Mouse (Mus musculus): ENCODE data around the gene C2cd4c.

Gene C2cd4c

GRCm38 (mm10) chr10:79613578-79614304 is at the start of gene C2cd4c:
Gene C2cd4c, minus strand, starts transcription at chr10:79614025.
- DNase-seq (ENCODE audit: extremely low read depth, low read depth) = peak; percentile 76

GRCm38 (mm10) chr10:79661861-79662260 is 48.0 kb upstream of the C2cd4c start:
- DNase-seq (ENCODE audit: extremely low read depth, low read depth) = no peak

- no peak for DNase-seq (ENCODE audit: extremely low read depth, low read depth)
These were observed 46.5 kb upstream of the C2cd4c start for GRCm38 (mm10) chr10:79660298-79660697.

GRCm38 (mm10) chr10:79658829-79659228 is 45.0 kb upstream of the C2cd4c start:
- DNase-seq (ENCODE audit: extremely low read depth, low read depth) = no peak

GRCm38 (mm10) chr10:79654946-79655395 is 41.1 kb upstream of the C2cd4c start:
- no peak for DNase-seq (ENCODE audit: extremely low read depth, low read depth)

DNA sequence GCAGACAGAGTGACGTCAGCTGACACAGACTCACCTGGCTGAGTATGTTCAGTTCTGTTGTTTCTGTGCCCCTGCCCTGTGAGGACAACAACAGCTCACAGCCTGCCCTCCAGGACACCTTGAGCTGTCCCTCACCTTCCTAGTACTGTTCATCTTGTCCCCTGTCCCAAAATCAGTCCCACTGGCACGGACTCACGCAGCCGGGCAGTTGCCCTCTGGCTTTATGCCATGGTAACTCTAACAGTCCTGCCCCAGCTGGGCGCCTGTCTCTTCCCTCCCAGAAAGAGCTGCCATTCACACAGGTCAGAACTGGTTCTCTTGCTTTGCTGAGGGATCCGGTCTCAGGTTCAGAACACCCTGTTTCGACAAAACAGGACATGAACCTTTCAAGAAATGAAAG is 39.0 kb upstream of the C2cd4c start:
- no peak for DNase-seq (ENCODE audit: extremely low read depth, low read depth)

- DNase-seq (ENCODE audit: extremely low read depth, low read depth) = no peak
These were observed 35.4 kb upstream of the C2cd4c start for GRCm38 (mm10) chr10:79649070-79649751.

- DNase-seq (ENCODE audit: extremely low read depth, low read depth) = no peak
These were observed 31.9 kb upstream of the C2cd4c start, which contains the start of gene Odf3l2 for GRCm38 (mm10) chr10:79645711-79646110. Gene Odf3l2, minus strand, starts transcription at chr10:79645738.

GRCm38 (mm10) chr10:79638486-79639204 is 24.8 kb upstream of the C2cd4c start:
- DNase-seq (ENCODE audit: extremely low read depth, low read depth) = no peak

GRCm38 (mm10) chr10:79637128-79638110 is 23.6 kb upstream of the C2cd4c start, which contains the start of gene Shc2:
Gene Shc2, minus strand, starts transcription at chr10:79637918.
- DNase-seq (ENCODE audit: extremely low read depth, low read depth) = no peak

GRCm38 (mm10) chr10:79636287-79636686 is 22.5 kb upstream of the C2cd4c start:
- no peak for DNase-seq (ENCODE audit: extremely low read depth, low read depth)

DNA sequence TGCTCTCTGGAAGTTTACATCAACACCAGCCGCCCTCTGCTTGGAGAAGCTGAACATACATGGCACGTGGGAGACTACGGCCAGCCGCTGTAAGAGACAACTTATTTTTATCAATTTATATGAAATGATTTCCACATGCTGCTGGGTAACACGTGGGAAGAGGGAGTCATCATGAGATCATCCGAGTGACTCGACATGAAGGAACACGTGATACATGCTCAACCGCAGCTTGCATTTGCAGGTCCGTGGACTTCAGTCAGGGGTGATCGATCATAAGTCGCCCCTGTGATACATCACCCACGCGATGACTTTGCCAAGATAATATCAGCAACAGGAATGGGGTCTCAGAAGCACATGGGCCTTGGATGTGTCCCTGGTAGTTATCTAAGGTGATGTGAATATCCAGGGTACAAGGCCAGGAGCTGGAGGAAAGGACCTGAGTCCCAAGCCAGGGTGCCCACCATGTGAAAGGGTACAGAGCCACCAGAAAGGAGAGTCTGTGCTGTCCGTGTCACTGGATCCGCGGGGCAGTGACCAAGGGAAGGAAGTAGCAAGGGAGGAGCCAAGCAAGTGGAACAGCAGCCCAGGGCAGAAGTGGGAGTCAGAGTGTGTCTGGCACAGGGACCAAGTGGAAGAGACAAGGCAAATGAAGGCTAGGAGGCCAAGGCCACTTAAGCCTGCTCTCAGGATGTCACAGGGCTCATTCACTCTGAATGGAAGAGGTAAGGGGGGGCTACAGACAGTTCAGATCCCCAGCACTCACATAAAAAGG is 19.4 kb upstream of the C2cd4c start:
- no peak for DNase-seq (ENCODE audit: extremely low read depth, low read depth)

DNA sequence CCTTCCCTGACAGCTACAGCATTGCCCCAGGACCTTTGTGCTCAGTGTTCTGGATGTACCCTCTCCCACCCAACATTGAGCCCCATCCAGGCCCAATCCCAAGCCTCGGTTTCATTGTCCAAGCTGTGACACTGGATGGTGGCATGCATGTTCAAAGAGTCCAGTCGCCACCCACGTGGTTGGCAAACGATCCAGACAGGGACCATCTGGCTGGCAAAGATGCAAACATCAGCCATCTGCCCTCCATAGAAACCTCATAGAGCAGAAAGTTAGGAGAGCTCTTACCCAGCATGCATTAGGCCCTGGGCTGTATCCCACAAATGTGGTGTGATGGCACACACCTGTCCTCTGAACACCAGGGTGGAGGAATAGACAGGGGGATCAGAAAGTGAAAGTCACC is 17.6 kb upstream of the C2cd4c start:
- DNase-seq (ENCODE audit: extremely low read depth, low read depth) = no peak

DNA sequence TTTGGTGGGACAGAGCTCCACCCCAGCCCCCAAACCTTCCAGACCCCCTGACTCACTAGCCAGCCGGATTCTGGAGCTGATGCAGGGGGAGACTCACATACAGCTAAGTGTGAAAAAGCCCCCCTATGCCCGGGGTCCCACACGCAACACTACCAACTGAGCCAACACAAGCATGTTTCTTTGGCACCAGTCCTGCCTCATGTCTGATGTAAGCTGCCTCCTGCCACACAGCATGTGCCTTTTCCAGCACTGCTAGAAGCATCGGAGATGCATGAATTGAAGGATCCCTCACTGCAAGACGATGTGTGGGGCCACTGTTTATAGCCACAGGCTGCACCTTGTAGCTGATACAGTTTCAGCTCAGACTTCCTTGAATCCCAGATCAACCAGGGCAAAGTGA is 14.6 kb upstream of the C2cd4c start:
- DNase-seq (ENCODE audit: extremely low read depth, low read depth) = no peak

- DNase-seq (ENCODE audit: extremely low read depth, low read depth) = no peak
These were observed 12.3 kb upstream of the C2cd4c start for GRCm38 (mm10) chr10:79626156-79626555.

DNA sequence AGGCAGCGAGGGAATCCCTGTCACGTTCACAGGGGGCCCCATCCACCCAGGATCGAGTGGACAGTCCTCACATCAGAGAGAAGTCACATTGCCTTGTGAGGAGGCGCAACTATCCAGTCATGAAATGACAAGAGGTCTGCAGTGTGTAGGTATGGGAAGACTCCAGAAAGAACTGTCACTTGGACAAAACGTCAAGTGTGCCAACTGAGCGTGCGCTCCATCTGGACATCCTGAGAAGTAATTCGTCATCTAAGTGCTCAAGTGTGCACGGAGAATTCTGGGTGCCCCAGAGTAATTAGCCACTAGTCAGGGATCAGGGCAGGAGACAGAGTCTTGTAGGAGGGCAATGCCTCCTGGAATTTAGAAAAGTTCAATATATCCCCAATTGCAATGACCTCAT is 11.6 kb upstream of the C2cd4c start:
- DNase-seq (ENCODE audit: extremely low read depth, low read depth) = no peak

GRCm38 (mm10) chr10:79623950-79624349 is 10.1 kb upstream of the C2cd4c start:
- DNase-seq (ENCODE audit: extremely low read depth, low read depth) = no peak

- DNase-seq (ENCODE audit: extremely low read depth, low read depth) = no peak
These were observed 2.6 kb upstream of the C2cd4c start for GRCm38 (mm10) chr10:79616376-79616775.

GRCm38 (mm10) chr10:79615860-79616259 is 2.0 kb upstream of the C2cd4c start:
- no peak for DNase-seq (ENCODE audit: extremely low read depth, low read depth)

DNA sequence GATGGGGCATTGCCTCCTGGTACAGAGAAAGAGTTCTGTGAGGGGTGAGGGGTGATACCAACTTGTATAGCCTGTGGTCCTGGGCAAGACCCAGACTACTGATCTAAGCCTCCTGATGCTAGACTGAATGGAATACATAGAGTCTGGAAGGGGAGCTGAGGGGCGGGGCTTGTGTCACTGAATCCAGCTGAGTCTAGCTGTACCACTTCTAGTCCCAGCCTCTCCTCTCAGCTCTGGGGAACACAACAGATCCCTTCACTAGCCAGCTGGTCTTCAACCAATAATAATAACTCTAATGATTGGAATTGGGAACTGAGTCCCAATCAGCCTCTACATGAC is 449 bp upstream of the C2cd4c start:
- no peak for DNase-seq (ENCODE audit: extremely low read depth, low read depth)
